Mouse (Mus musculus) MEL (cell line): ENCODE measurements around the gene Tubd1.

ENCODE experiments used
- CTCF ChIP-seq, 3 experiments: IDR thresholded peaks in 2 of 3; conservative IDR thresholded peaks in 1 of 3; 2 replicates each; pipeline ENCODE4 v1.5.1; 2011 to 2012; ENCODE audit warnings: low read length in 3 of 3, low read depth in 2 of 3, mild to moderate bottlenecking in 2 of 3, improper control_type of control experiment in 1 of 3, inconsistent platforms in 1 of 3, mixed read lengths in 1 of 3, moderate library complexity in 1 of 3; ENCODE audit not compliant: control insufficient read depth in 1 of 3, insufficient read depth in 1 of 3, poor library complexity in 1 of 3, severe bottlenecking in 1 of 3
- ETS1 ChIP-seq: IDR thresholded peaks from 2 replicates; pipeline ENCODE4 v1.6.1; 2012; ENCODE audit warnings: low read depth, mild to moderate bottlenecking, inconsistent platforms, low read length, improper control_type of control experiment, moderate library complexity
- MEF2A ChIP-seq: IDR thresholded peaks from 2 replicates; pipeline ENCODE4 v1.6.1; 2014; ENCODE audit warnings: low read depth, mild to moderate bottlenecking, inconsistent platforms, low read length, improper control_type of control experiment; ENCODE audit not compliant: poor library complexity, insufficient replicate concordance, severe bottlenecking; ENCODE audit errors: extremely low read depth
- MYC ChIP-seq: IDR thresholded peaks from 2 replicates; pipeline ENCODE4 v1.6.1; 2011; ENCODE audit warnings: low read depth, mild to moderate bottlenecking, low read length, improper control_type of control experiment, moderate library complexity
- TAL1 ChIP-seq: IDR thresholded peaks from 2 replicates; pipeline ENCODE4 v1.6.1; 2012; ENCODE audit warnings: mild to moderate bottlenecking, inconsistent platforms, low read length, moderate library complexity, mixed read lengths
- TBP ChIP-seq: IDR thresholded peaks from 2 replicates; pipeline ENCODE4 v1.8.0; 2011; ENCODE audit warnings: low read depth, low read length, improper control_type of control experiment
- UBTF ChIP-seq: IDR thresholded peaks from 2 replicates; pipeline ENCODE4 v1.6.1; 2012; ENCODE audit warnings: low read depth, mild to moderate bottlenecking, inconsistent platforms, low read length, improper control_type of control experiment, moderate library complexity, borderline replicate concordance; ENCODE audit not compliant: insufficient read depth
- ZKSCAN1 ChIP-seq: IDR thresholded peaks from 2 replicates; pipeline ENCODE4 v1.6.1; 2012; ENCODE audit warnings: low read depth, mild to moderate bottlenecking, inconsistent platforms, low read length, improper control_type of control experiment, moderate library complexity

DNA sequence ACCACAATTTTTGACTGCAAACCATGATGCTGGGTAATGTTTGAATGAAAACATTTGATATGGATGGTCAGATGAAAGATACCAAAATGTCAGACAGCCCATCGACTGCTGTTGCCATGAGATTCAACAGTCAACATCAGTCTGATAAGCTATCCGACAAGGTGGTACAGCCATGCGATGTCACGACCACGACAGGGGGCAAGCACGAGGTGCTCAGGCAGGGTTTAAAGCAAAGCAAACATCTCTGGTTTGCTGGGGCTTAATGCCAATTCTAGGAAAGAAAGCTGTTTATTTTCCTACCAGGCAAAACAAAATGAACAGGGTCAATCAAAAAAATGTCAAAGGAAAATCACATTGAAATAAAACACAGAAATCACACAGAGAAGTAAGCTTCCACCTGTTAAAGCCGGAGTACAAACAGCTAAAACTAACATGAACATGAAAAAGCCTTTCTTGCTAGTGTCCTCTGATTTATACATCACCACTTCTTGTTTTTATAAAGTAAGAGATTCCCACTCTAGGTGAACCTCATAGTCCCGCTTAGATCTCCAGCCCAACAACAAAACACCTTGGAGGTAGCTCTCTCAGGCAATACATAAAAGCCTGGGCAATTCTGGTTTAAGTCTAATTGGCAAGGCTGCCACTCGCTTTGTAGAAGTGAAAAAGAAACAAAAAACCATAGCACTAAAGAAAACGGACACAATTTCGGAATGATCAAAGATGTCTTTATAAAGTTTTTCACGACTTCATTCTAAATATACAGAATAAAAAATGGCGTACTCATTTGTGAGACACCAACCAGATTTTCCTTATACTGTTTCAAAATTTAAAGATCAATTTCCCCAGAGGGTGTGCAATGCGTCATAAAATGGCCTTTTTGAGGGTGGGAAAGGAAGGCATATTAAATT is 39.5 kb downstream of the Tubd1 start:
- peak; percentile 56; the same call in 1 of the 2 replicates for TF ChIP-seq MYC
- TF ChIP-seq MEF2A, result no peak
- peak; percentile 49; the same call in 1 of the 2 replicates for TF ChIP-seq ETS1
- no peak for TF ChIP-seq TAL1
- TF ChIP-seq CTCF (IDR thresholded peaks at IDR 0.05 in 2 of 3, conservative IDR thresholded peaks at IDR 0.05 in 1 of 3; ENCODE audit: control insufficient read depth in 1 of 3, insufficient read depth in 1 of 3, low read depth in 2 of 3, low read length in 3 of 3, poor library complexity in 1 of 3, severe bottlenecking in 1 of 3), result no peak
- TF ChIP-seq ZKSCAN1, result no peak
- no peak for TF ChIP-seq UBTF
- TF ChIP-seq TBP, result peak; percentile 9; the same call in 1 of the 2 replicates
